Mouse (Mus musculus) forebrain, embryonic 11.5 days (tissue): ENCODE results near the gene Pih1d1. TPM values are rescaled to one million over a fixed set of nuclear protein-coding genes. Genes with fewer than 3 reads are reported as not detected.
A peak's percentile ranks its signal among the peaks of the same experiment; 100 is the strongest.
"Not testable (repeated sequence)": the region's sequence is repeated elsewhere in the genome, so short reads cannot be mapped to it uniquely, and the experiment has no call there.

Source experiments
- ATAC-seq: fragments of 200-750 bp; cut with Nextera tagmentation; replicated peaks from 2 replicates; pipeline ENCODE4 v1.8.0; 2017; ENCODE audit warnings: moderate TSS enrichment; ENCODE audit not compliant: low FRiP score
- DNase-seq: peaks from one replicate; pipeline ENCODE4 v3.0.0-alpha.2; 2017; ENCODE audit warnings: low spot score
- H3K27ac ChIP-seq: fragments of 300-500 bp; sonication (generic); 2 replicates; pipeline ENCODE4 v1.5.1; 2014; ENCODE audit warnings: low read depth, low read length
- H3K27me3 ChIP-seq: fragments of 300-500 bp; sonication (generic); 2 replicates; pipeline ENCODE4 v1.6.1; 2014; ENCODE audit warnings: mild to moderate bottlenecking, low read length, mixed read lengths; ENCODE audit not compliant: control insufficient read depth, insufficient read depth
- H3K36me3 ChIP-seq: fragments of 300-500 bp; sonication (generic); 2 replicates; pipeline ENCODE4 v1.6.1; 2014; ENCODE audit warnings: mild to moderate bottlenecking, low read length, moderate library complexity, mixed read lengths; ENCODE audit not compliant: control insufficient read depth, insufficient read depth
- H3K4me1 ChIP-seq: fragments of 300-500 bp; sonication (generic); replicated peaks from 2 replicates; pipeline ENCODE4 v1.6.1; 2014; ENCODE audit warnings: low read length, mixed read lengths; ENCODE audit not compliant: control insufficient read depth, insufficient read depth
- H3K4me2 ChIP-seq: fragments of 300-500 bp; sonication (generic); 2 replicates; pipeline ENCODE4 v1.6.1; 2014; ENCODE audit warnings: low read depth, mild to moderate bottlenecking, low read length, moderate library complexity, mixed read lengths; ENCODE audit not compliant: severe bottlenecking
- H3K4me3 ChIP-seq: fragments of 300-500 bp; sonication (generic); 2 replicates; pipeline ENCODE4 v1.5.1; 2014; ENCODE audit warnings: low read depth, low read length
- H3K9ac ChIP-seq: fragments of 300-500 bp; sonication (generic); 2 replicates; pipeline ENCODE4 v1.6.1; 2014; ENCODE audit warnings: low read length
- H3K9me3 ChIP-seq: fragments of 300-500 bp; sonication (generic); 2 replicates; pipeline ENCODE4 v1.6.1; 2016; ENCODE audit warnings: low read length, mixed read lengths; ENCODE audit not compliant: control insufficient read depth
- WGBS: fragments of 180-500 bp; shearing (Covaris S2); extraction: QIAGEN DNeasy Blood & Tissue Kit; methylation state at CpG from one replicate; pipeline ENCODE4 v1.1.7; 2014; 5-methylcytosine and 5-hydroxymethylcytosine counted together
- polyA plus RNA-seq: library from polyadenylated mRNA; unstranded; fragments of >200 nt; fragmentation: Nextera tagmentation; extraction: Ambion mirVana; gene quantifications from 2 replicates; pipeline ENCODE4 v1.2.1, GENCODE M21; 2014

Pih1d1 gene
- polyA plus RNA-seq, 1 experiment from 2014 or later, result 95.9 TPM

DNA sequence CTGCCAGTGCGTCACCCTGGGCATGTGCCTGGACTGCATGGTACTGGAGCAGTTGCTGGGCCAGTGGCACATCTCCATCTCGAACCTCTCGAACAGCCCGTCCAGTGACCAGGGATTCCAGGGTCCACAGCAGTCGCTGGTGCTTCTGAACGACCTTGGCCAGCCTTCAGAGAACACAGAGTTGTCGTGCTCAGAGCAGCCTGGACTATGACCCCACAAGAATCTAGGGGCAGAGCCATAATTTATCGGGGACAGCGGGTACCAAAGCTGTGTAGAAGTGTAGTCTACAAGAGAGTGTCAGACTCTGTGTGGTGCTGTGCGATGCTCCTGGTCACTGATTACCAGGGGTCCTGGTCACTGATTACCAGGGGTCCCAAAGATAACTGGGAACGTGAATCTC is 6.2 kb upstream of the Pih1d1 start:
- Histone ChIP-seq H3K36me3 (no peaks in the 10 kb centered on the region; the same call in 1 of the 2 replicates), H3K4me2 (no peak overlapping the region), H3K4me1 (no peaks in the 10 kb centered on the region; the same call in 1 of the 2 replicates), H3K9ac (no peak overlapping the region), H3K9me3 (no peaks in the 10 kb centered on the region), H3K4me3 (no peak overlapping the region), H3K27ac (no peak overlapping the region), H3K27me3 (no peaks in the 10 kb centered on the region)
- WGBS, result 95% methylated on average over 11 of the region's 11 CpGs
- ATAC-seq, result no peak
- no peak for DNase-seq

DNA sequence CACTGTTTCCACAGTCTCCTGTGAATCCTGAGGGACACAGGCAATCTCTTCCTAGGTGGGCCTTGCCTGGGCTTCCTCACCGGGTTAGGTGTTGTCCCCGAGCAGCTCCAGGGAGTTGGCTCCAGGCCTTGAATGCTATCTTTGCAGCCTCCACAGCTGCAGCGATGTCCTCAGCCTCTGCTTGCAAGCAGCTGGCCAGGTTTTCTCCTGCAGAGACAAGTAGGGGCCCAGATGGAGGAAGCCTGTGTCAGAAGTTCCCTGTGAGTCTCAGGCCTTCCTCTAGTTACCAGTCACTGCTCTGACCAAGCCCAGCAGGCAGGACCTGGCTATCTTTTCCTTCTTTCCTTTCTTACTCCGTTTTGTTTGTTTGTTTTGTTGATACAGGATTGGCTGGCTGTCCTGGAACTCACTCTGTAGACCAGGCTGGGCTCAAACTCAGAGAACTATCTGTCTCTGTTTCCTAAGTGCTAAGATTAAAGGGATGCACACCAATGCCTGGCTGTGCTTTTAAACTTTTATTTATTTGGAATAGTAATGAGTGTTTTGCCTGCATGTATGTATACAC is 5.5 kb upstream of the Pih1d1 start:
- no peak overlapping the region for H3K27ac ChIP-seq
- WGBS, result 74% methylated on average over 4 of the region's 4 CpGs
- H3K4me3 ChIP-seq, result no peak overlapping the region
- no peak overlapping the region for H3K9ac ChIP-seq
- H3K4me1 ChIP-seq, result peaks cover 3% of the 10 kb centered on the region; the same call in 1 of the 2 replicates
- H3K27me3 ChIP-seq, result no peaks in the 10 kb centered on the region
- no peaks in the 10 kb centered on the region; the same call in 1 of the 2 replicates for H3K36me3 ChIP-seq
- H3K4me2 ChIP-seq, result no peak overlapping the region
- ATAC-seq (no peak), DNase-seq (no peak)
- no peaks in the 10 kb centered on the region for H3K9me3 ChIP-seq

DNA sequence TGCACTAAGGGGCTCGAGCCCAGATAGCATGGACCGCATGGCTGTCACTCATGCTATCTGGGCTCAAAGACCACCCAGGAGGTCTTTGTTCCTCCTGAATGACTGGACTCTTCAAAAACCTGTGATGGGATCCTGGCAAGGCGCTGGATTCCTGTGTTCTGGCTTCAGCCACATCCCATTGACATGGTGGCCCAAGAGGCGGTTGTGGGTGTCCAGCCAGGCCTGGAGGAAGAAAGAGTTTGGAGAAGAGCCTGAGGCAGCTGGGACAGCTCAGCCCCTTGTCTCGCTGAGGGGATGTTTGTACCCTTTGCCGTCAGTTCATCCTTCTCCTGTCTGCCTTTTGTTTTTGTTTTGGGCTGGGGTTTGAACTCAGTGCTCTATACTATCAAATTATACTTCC is 4.6 kb upstream of the Pih1d1 start:
- no peak overlapping the region; the same call in 1 of the 2 replicates for H3K9ac ChIP-seq
- no peaks in the 10 kb centered on the region; the same call in 1 of the 2 replicates for H3K36me3 ChIP-seq
- no peak overlapping the region for H3K27ac ChIP-seq
- ATAC-seq (no peak), DNase-seq (no peak)
- no peak overlapping the region for H3K4me3 ChIP-seq
- 31% methylated on average over 6 of the region's 6 CpGs for WGBS
- no peaks in the 10 kb centered on the region for H3K9me3 ChIP-seq
- no peaks in the 10 kb centered on the region for H3K27me3 ChIP-seq
- H3K4me1 ChIP-seq, result peaks cover 4% of the 10 kb centered on the region; the same call in 1 of the 2 replicates
- no peak overlapping the region for H3K4me2 ChIP-seq

DNA sequence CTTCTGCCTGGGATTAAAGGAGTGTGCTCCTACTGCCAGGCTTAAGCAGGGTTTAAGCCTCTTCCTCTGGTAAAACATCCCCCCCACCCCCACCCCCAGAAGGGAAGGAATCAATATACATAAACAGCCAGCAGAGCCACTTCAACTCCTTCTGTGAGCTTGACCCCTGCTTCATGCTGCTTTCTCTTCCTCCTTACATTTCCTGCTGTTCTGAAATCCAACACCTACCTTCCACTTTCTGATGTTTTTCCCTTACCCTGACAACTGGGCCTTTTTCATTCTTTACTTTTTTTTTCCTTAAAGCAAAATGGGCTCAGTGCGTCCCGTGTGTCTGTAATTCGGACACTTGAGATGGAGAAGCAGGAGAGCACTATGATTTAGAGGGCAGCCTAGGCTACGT is 3.8 kb upstream of the Pih1d1 start:
- H3K4me3 ChIP-seq, result no peak overlapping the region
- H3K36me3 ChIP-seq, result no peaks in the 10 kb centered on the region; the same call in 1 of the 2 replicates
- 66% methylated on average over 4 of the region's 4 CpGs for WGBS
- no peaks in the 10 kb centered on the region for H3K9me3 ChIP-seq
- H3K27ac ChIP-seq, result no peak overlapping the region
- ATAC-seq, result no peak
- H3K27me3 ChIP-seq, result no peaks in the 10 kb centered on the region
- DNase-seq, result no peak
- no peak overlapping the region for H3K4me2 ChIP-seq
- H3K4me1 ChIP-seq, result peaks cover 4% of the 10 kb centered on the region; the same call in 1 of the 2 replicates
- H3K9ac ChIP-seq, result no peak overlapping the region

DNA sequence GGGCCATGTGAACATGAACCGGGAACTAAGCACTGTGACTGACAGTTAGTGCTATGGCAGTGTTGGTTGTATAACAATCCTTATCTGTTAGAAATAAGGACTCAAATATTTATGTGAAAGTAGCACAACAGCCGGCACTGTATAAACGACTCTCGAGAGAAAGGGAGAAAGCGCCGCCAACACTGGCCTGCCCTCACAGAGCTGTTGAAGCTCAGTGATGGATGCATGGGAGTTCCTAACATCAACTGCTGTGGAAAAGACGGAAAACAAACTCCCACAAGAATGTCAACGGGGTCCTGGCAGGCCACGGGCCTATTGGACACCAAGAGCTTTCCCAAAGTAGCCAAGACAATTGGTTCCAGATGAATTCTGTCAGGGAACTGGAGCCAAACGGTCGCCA is 2.8 kb upstream of the Pih1d1 start:
- Histone ChIP-seq H3K4me3 (no peak overlapping the region), H3K9me3 (no peaks in the 10 kb centered on the region), H3K36me3 (no peaks in the 10 kb centered on the region; the same call in 1 of the 2 replicates), H3K27me3 (no peaks in the 10 kb centered on the region), H3K9ac (no peak overlapping the region), H3K4me1 (peaks cover 4% of the 10 kb centered on the region; the same call in 1 of the 2 replicates), H3K4me2 (no peak overlapping the region), H3K27ac (no peak overlapping the region)
- ATAC-seq, result no peak
- 76% methylated on average over 11 of the region's 11 CpGs for WGBS
- DNase-seq, result no peak

DNA sequence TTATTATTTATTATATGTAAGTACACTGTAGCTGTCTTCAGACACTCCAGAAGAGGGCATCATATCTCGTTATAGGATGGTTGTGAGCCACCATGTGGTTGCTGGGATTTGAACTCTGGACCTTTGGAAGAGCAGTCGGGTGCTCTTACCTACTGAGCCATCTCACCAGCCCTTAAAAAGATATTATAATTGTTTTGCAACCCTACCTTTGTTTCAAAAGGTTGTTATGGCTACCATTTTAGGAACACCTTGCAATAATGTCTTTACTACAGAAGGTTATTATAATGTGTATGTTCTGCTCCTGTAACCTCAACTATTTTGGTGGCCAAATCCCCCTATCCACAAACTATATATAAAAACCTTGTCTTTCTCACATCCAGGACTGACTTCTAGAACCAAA is 1.1 kb upstream of the Pih1d1 start:
- H3K4me3 ChIP-seq, H3K9me3 ChIP-seq, DNase-seq, H3K27ac ChIP-seq, H3K27me3 ChIP-seq, H3K4me1 ChIP-seq, H3K36me3 ChIP-seq, H3K9ac ChIP-seq, ATAC-seq: not testable (repeated sequence)
- peak overlapping the region; percentile 87; the same call in 1 of the 2 replicates for H3K4me2 ChIP-seq
- 98% methylated on average over 2 of the region's 2 CpGs for WGBS

DNA sequence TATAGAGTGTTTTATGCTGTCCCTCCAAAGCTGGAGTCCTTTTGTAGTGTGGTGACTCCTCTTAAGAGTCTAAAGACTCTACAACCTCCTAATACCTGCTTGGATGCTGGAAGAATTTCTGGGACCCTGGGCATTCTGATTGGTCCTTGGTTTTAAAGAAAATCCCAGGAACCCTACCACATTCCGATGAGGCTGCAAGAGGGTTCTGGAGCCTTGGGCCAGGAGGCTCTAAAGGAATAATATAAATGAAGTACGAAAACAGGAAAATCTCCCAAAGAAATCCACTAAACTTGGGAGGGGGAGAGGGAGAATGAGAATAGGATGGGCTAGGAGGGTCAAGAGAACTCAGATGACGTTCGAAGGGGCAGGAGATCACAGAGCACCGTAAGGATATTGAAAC is 517 bp upstream of the Pih1d1 start:
- Histone ChIP-seq H3K4me2 (peak overlapping the region; percentile 87), H3K9ac (peak overlapping the region; percentile 81), H3K4me1 (peaks cover 4% of the 10 kb centered on the region; the same call in 1 of the 2 replicates), H3K27ac (peak overlapping the region; percentile 75; the same call in 1 of the 2 replicates), H3K27me3 (no peaks in the 10 kb centered on the region), H3K9me3 (no peaks in the 10 kb centered on the region), H3K36me3 (no peaks in the 10 kb centered on the region), H3K4me3 (peak overlapping the region; percentile 58)
- ATAC-seq (no peak), DNase-seq (no peak)
- WGBS, result 4% methylated on average over 5 of the region's 5 CpGs

DNA sequence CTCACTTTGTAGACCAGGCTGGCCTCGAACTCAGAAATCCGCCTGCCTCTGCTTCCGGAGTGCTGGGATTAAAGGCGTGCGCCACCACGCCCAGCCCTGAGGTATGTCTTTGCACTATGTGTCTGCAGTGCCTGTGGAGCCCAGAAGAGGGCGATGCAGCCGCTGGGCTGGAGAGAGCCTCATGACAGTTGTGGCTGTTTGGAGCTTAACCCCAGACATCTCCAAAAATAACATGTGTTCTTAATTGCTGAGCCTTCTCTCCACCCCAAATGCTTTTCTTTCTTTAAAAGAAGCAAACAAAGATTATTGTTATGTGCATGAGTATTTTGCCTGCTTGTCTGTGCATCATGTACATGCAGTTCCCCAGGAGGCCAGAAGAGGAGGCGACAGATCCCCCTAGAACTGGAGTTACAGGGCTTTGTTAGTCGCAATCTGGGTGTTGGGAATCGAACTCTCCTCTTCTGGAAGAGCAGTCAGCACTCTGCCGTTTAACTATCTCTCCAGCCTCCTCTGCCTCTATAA is 951 bp downstream of the Pih1d1 start:
- Histone ChIP-seq H3K4me1 (peaks cover 4% of the 10 kb centered on the region; the same call in 1 of the 2 replicates), H3K27ac (no peak overlapping the region), H3K9ac (no peak overlapping the region), H3K27me3 (no peaks in the 10 kb centered on the region), H3K4me2 (peak overlapping the region; percentile 40), H3K36me3 (no peaks in the 10 kb centered on the region), H3K9me3 (no peaks in the 10 kb centered on the region), H3K4me3 (peak overlapping the region; percentile 58)
- ATAC-seq (no peak), DNase-seq (no peak)
- 82% methylated on average over 12 of the region's 12 CpGs for WGBS

DNA sequence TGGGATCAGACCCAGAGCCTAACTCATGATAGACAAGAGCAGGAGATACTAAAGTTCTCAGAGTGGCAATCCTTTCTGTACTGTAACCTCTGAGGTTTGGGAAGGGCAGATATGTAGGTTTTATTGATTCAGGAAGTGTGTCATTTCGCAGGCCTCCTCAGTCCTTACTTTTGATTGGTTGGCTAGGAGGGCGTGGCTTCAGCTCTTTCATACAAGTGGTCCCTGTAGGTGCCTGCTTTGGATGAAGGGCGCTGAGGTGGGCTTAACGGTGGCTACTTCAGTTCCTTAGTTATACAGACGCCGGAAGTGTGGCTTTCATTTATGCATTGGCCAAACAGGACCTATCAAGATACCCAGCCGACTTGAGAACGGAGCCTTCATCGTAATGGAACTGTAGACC is 1.5 kb downstream of the Pih1d1 start:
- Histone ChIP-seq H3K36me3 (no peaks in the 10 kb centered on the region), H3K27me3 (no peaks in the 10 kb centered on the region), H3K4me2 (no peak overlapping the region), H3K4me3 (no peak overlapping the region), H3K27ac (no peak overlapping the region), H3K9me3 (no peaks in the 10 kb centered on the region), H3K4me1 (peaks cover 4% of the 10 kb centered on the region; the same call in 1 of the 2 replicates), H3K9ac (no peak overlapping the region)
- DNase-seq, result no peak
- ATAC-seq, result no peak
- 87% methylated on average over 9 of the region's 9 CpGs for WGBS
